Mouse (Mus musculus) bone marrow macrophage, adult 2 months (primary cell): ENCODE data around the gene Bpifb4. TPM values are rescaled to one million over a fixed set of nuclear protein-coding genes. Genes with fewer than 3 reads are reported as not detected.

Experiments
- H3K27ac ChIP-seq: 2 replicates; pipeline ENCODE4 v1.5.1; 2012; ENCODE audit warnings: low read depth, low read length; ENCODE audit not compliant: insufficient read depth
- H3K4me1 ChIP-seq: 2 replicates; pipeline ENCODE4 v1.6.1; 2012; ENCODE audit warnings: low read length; ENCODE audit not compliant: control insufficient read depth, insufficient read depth
- H3K4me3 ChIP-seq: 2 replicates; pipeline ENCODE4 v1.5.1; 2012; ENCODE audit warnings: mild to moderate bottlenecking, low read length, moderate library complexity; ENCODE audit not compliant: insufficient read depth
- CTCF ChIP-seq: IDR thresholded peaks from 2 replicates; pipeline ENCODE4 v1.5.1; 2012; ENCODE audit warnings: low read depth, mild to moderate bottlenecking, low read length, moderate library complexity
- POLR2A ChIP-seq: IDR thresholded peaks from 2 replicates; pipeline ENCODE4 v1.6.1; 2012; ENCODE audit warnings: mild to moderate bottlenecking, low read depth, low read length, borderline replicate concordance
- polyA plus RNA-seq: library from polyadenylated mRNA; stranded (reverse); fragments of >200 nt; gene quantifications from 2 replicates; pipeline ENCODE4 v1.2.4, GENCODE M21; 2012; ENCODE audit not compliant: missing spikeins, insufficient read depth, insufficient read length

The Bpifb4 gene
- polyA plus RNA-seq, 1 experiment: not detected

GRCm38 (mm10) chr2:153933311-153933710 lies 4.7 kb upstream of the Bpifb4 start:
- H3K4me1 ChIP-seq: no peaks in the 10 kb centered on the region
- no peak for TF ChIP-seq CTCF
- no peak for TF ChIP-seq POLR2A
- H3K27ac ChIP-seq: no peak overlapping the region
- H3K4me3 ChIP-seq: no peak overlapping the region

GRCm38 (mm10) chr2:153935348-153935747 lies 2.7 kb upstream of the Bpifb4 start:
- H3K4me1 ChIP-seq: no peaks in the 10 kb centered on the region
- no peak overlapping the region for H3K4me3 ChIP-seq
- H3K27ac ChIP-seq: no peak overlapping the region
- TF ChIP-seq POLR2A: no peak
- TF ChIP-seq CTCF: no peak

GRCm38 (mm10) chr2:153943537-153943936 lies 5.5 kb downstream of the Bpifb4 start:
- H3K4me3 ChIP-seq: no peak overlapping the region
- TF ChIP-seq CTCF (peak; percentile 86), POLR2A (no peak)
- H3K27ac ChIP-seq: no peak overlapping the region
- H3K4me1 ChIP-seq: no peaks in the 10 kb centered on the region

GRCm38 (mm10) chr2:153944567-153944966 lies 6.6 kb downstream of the Bpifb4 start:
- Histone ChIP-seq H3K4me3 (no peak overlapping the region), H3K4me1 (no peaks in the 10 kb centered on the region), H3K27ac (no peak overlapping the region)
- TF ChIP-seq CTCF: no peak
- no peak for TF ChIP-seq POLR2A

- H3K27ac ChIP-seq: no peak overlapping the region
- TF ChIP-seq POLR2A (no peak), CTCF (0 out of 2 replicates have a peak, but pooled peaks have one; percentile 30)
- H3K4me1 ChIP-seq: no peaks in the 10 kb centered on the region
- H3K4me3 ChIP-seq: no peak overlapping the region
Measured at GRCm38 (mm10) chr2:153952897-153953296, 14.9 kb downstream of the Bpifb4 start.

- H3K27ac ChIP-seq: no peak overlapping the region
- no peak overlapping the region for H3K4me3 ChIP-seq
- H3K4me1 ChIP-seq: no peaks in the 10 kb centered on the region
- TF ChIP-seq POLR2A: no peak
- peak; percentile 81 for TF ChIP-seq CTCF
Measured at GRCm38 (mm10) chr2:153953836-153954235, 15.8 kb downstream of the Bpifb4 start.

GRCm38 (mm10) chr2:153962821-153963331 lies 24.9 kb downstream of the Bpifb4 start:
- no peak for TF ChIP-seq CTCF
- TF ChIP-seq POLR2A: no peak
- no peak overlapping the region for H3K27ac ChIP-seq
- no peaks in the 10 kb centered on the region for H3K4me1 ChIP-seq
- H3K4me3 ChIP-seq: no peak overlapping the region

- no peak overlapping the region for H3K4me3 ChIP-seq
- TF ChIP-seq POLR2A (no peak), CTCF (no peak)
- H3K4me1 ChIP-seq: no peaks in the 10 kb centered on the region
Measured at GRCm38 (mm10) chr2:153963334-153963733, 25.3 kb downstream of the Bpifb4 start.

GRCm38 (mm10) chr2:153970221-153970620 lies 32.2 kb downstream of the Bpifb4 start:
- no peak for TF ChIP-seq POLR2A
- no peak for TF ChIP-seq CTCF
- H3K27ac ChIP-seq: no peak overlapping the region
- no peaks in the 10 kb centered on the region for H3K4me1 ChIP-seq
- no peak overlapping the region for H3K4me3 ChIP-seq

More at GRCm38 (mm10) chr2:153963334-153963733, 25.3 kb downstream of the Bpifb4 start:
- no peak overlapping the region for H3K27ac ChIP-seq

GRCm38 (mm10) chr2:153974582-153974981 lies 36.6 kb downstream of the Bpifb4 start, which contains the start of gene Bpifa6:
Bpifa6 (plus strand) TSS chr2:153974945.
- H3K4me1 ChIP-seq: no peaks in the 10 kb centered on the region
- no peak within 1 kb of the TSS for H3K27ac ChIP-seq
- no peak within 1 kb of the TSS for H3K4me3 ChIP-seq
- TF ChIP-seq CTCF: no peak
- TF ChIP-seq POLR2A: no peak
